Mouse (Mus musculus) midbrain, embryonic 16.5 days (tissue): Measurements from ENCODE around the gene Pidd1. TPM values are rescaled to one million over a fixed set of nuclear protein-coding genes. Genes with fewer than 3 reads are reported as not detected.
A peak's percentile ranks its signal among the peaks of the same experiment; 100 is the strongest.

ENCODE experiments used
- ATAC-seq: fragments of 200-750 bp; cut with Nextera tagmentation; 2 replicates; pipeline ENCODE4 v1.8.0; 2017; ENCODE audit warnings: moderate TSS enrichment
- H3K27ac ChIP-seq: fragments of 300-500 bp; sonication (generic); 2 replicates; pipeline ENCODE4 v1.5.1; 2014; ENCODE audit warnings: mild to moderate bottlenecking, low read length, mixed read lengths
- H3K27me3 ChIP-seq: fragments of 300-500 bp; sonication (generic); 2 replicates; pipeline ENCODE4 v1.6.1; 2014; ENCODE audit warnings: low read depth, low read length, mixed read lengths; ENCODE audit not compliant: control insufficient read depth, insufficient read depth
- H3K36me3 ChIP-seq: fragments of 300-500 bp; sonication (generic); 2 replicates; pipeline ENCODE4 v1.6.1; 2014; ENCODE audit warnings: mild to moderate bottlenecking, low read length, moderate library complexity, mixed read lengths; ENCODE audit not compliant: control insufficient read depth, insufficient read depth
- H3K4me1 ChIP-seq: fragments of 300-500 bp; sonication (generic); 2 replicates; pipeline ENCODE4 v1.6.1; 2014; ENCODE audit warnings: mild to moderate bottlenecking, low read length, mixed read lengths; ENCODE audit not compliant: control insufficient read depth, insufficient read depth
- H3K4me2 ChIP-seq: fragments of 300-500 bp; sonication (generic); 2 replicates; pipeline ENCODE4 v1.6.1; 2014; ENCODE audit warnings: mild to moderate bottlenecking, low read length, mixed read lengths
- H3K4me3 ChIP-seq: fragments of 300-500 bp; sonication (generic); 2 replicates; pipeline ENCODE4 v1.5.1; 2014; ENCODE audit warnings: low read depth, mild to moderate bottlenecking, low read length, moderate library complexity, mixed read lengths
- H3K9ac ChIP-seq: fragments of 300-500 bp; sonication (generic); 2 replicates; pipeline ENCODE4 v1.6.1; 2014; ENCODE audit warnings: low read depth, low read length, mixed read lengths
- H3K9me3 ChIP-seq: fragments of 300-500 bp; sonication (generic); replicated peaks from 2 replicates; pipeline ENCODE4 v1.6.1; 2014; ENCODE audit warnings: mild to moderate bottlenecking, low read length, mixed read lengths; ENCODE audit not compliant: control insufficient read depth, poor library complexity, severe bottlenecking
- WGBS: fragments of 180-500 bp; shearing (Covaris S2); extraction: QIAGEN DNeasy Blood & Tissue Kit; methylation state at CpG from one replicate; pipeline ENCODE4 v1.1.7; 2014; 5-methylcytosine and 5-hydroxymethylcytosine counted together
- polyA plus RNA-seq: library from polyadenylated mRNA; unstranded; fragments of >200 nt; fragmentation: Nextera tagmentation; extraction: Ambion mirVana; gene quantifications from 2 replicates; pipeline ENCODE4 v1.2.1, GENCODE M21; 2015

Gene Pidd1
- polyA plus RNA-seq, 1 experiment from 2014 or later: 2.4 TPM

DNA sequence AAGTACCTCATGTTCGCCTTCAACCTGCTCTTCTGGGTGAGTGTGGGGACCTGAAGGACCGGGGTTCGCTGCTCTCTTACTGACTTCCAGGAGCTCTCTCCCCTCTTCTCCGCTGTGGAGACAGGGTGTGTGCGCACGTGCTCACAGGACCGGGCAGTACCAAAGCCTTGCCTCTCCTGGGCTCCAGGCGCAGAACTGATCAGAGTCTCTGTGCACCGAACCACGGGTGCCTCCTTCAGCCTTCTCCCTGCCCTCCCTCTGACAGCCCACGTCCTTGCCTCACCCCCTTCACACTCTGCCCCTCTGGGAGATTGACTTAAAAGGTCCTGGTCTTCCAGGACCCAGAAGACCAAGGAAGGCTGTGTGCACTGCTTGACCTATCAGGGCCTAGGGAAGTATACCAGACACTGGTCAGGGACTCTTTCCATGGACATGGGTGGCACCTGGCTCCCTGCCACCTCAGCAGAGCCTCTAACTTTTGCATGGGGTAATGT is 38.8 kb upstream of the Pidd1 start:
- Histone ChIP-seq H3K4me3 (peak overlapping the region; percentile 69), H3K4me2 (peak overlapping the region; percentile 68), H3K36me3 (no peaks in the 10 kb centered on the region), H3K9ac (peak overlapping the region; percentile 81), H3K9me3 (no peaks in the 10 kb centered on the region), H3K27ac (peak overlapping the region; percentile 81; the same call in 1 of the 2 replicates), H3K4me1 (peaks cover 25% of the 10 kb centered on the region), H3K27me3 (peaks cover 2% of the 10 kb centered on the region; the same call in 1 of the 2 replicates)
- ATAC-seq: peak; percentile 39
- 7% methylated on average over 11 of the region's 11 CpGs for WGBS

DNA sequence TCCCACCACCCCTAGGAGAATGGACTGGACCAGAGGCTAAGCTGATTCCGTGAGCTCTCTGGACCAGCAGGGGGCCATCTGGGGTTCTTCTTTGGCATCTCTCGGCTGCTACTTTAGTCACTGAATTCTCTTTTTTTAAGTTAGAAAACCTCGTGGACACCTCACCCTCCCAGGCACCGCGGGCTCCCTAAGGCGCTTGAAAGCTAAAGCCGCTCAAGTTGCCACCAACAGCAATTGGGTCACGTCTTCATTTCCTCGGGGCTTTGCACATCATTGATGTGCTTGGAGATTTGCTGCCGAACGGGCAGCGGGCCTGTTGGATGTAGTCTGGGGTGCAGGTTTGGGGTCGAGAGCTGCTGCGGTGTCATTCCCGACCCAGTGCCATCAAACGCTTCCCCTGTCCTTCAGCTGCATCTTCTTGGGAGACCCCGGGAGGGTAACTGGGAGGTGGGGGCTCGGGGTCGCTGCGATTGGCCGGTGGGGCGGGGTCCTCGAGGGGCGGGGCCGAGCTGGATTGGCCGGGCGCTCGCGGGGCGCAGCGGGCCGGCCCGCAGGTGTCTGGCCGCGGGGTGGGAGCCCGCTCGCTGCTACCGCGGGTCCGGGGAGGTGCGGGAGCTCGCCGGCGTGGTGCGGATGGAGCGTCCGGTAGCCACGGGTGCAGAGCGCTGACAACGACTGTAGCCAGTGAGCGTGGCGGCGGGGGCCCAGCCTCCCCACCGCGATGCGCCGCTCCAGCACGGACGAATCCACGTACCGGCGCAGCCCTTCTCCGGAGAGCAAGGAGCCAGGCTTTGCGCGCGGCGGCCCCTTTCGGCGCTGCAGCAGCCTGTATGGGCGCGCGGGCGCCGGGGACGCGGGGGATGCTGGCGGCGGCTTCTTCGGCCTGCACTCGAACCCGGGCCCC is 37.9 kb upstream of the Pidd1 start:
- Histone ChIP-seq H3K9ac (peak overlapping the region; percentile 81), H3K4me2 (peak overlapping the region; percentile 68), H3K4me1 (peaks cover 25% of the 10 kb centered on the region), H3K4me3 (peak overlapping the region; percentile 69), H3K27me3 (peaks cover 7% of the 10 kb centered on the region), H3K27ac (peak overlapping the region; percentile 81), H3K36me3 (no peaks in the 10 kb centered on the region), H3K9me3 (no peaks in the 10 kb centered on the region)
- WGBS: under 1% methylated on average over 81 of the region's 81 CpGs
- peak; percentile 55 for ATAC-seq

DNA sequence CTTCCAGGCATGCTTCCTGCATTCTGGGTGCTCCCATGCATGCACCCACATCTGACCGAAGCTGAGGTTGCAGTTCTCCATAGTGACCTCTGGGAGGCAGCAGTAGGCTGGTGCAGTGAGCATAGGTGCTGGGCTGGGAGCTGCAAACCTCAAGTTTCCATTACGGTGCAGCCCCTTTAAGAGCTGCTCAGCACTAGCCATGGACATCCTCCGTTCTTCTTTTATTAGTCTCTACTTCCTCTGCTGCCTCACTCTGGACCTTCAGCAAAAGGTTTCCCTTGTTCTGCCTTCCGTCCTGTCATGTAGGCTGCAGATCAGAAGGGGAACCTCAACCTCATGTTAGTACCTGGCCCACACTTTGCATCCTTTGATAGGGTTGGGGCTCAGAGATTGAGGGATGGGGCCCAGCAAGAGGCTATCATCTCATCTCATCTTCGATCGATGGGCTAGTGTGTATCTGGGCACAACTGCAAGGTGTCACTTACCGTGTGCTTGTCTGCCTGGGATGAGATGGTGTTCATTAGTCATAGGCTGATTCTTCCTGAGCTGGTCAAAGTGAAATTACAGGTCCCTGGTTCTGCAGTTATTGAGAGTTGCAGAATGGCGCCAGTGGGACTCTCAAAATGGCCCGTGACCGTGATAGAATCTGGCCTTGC is 37.1 kb upstream of the Pidd1 start:
- peaks cover 13% of the 10 kb centered on the region for H3K27me3 ChIP-seq
- no peaks in the 10 kb centered on the region for H3K36me3 ChIP-seq
- peaks cover 28% of the 10 kb centered on the region for H3K4me1 ChIP-seq
- H3K9ac ChIP-seq: peak overlapping the region; percentile 81; the same call in 1 of the 2 replicates
- no peaks in the 10 kb centered on the region for H3K9me3 ChIP-seq
- H3K4me2 ChIP-seq: peak overlapping the region; percentile 68
- 5% methylated on average over 10 of the region's 10 CpGs for WGBS
- ATAC-seq: peak; percentile 57
- H3K4me3 ChIP-seq: peak overlapping the region; percentile 69
- H3K27ac ChIP-seq: peak overlapping the region; percentile 81

DNA sequence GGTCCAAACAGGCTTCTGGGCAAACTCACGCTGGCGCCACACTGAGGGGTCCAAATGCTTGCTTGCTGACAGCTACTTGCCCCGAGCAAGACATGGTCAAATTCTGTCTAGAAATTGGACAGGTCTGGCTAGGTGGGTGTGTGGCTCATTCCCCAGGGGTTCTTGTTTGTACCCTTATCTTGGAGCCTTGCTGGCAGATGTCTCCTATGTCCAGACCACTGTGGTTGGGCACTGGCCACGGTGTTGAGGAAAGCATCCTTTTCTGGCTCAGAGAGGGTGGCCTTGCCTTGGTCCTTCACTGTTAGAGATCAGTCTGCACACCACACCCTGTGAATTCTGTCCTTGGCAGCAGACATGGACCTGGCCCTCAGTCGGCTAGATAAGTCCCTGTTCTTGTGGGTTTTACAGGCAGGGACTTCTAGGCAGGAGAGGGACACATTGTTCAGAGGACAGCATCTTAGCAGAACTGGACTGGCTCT is 34.5 kb upstream of the Pidd1 start:
- ATAC-seq: no peak
- 78% methylated on average over 5 of the region's 5 CpGs for WGBS

DNA sequence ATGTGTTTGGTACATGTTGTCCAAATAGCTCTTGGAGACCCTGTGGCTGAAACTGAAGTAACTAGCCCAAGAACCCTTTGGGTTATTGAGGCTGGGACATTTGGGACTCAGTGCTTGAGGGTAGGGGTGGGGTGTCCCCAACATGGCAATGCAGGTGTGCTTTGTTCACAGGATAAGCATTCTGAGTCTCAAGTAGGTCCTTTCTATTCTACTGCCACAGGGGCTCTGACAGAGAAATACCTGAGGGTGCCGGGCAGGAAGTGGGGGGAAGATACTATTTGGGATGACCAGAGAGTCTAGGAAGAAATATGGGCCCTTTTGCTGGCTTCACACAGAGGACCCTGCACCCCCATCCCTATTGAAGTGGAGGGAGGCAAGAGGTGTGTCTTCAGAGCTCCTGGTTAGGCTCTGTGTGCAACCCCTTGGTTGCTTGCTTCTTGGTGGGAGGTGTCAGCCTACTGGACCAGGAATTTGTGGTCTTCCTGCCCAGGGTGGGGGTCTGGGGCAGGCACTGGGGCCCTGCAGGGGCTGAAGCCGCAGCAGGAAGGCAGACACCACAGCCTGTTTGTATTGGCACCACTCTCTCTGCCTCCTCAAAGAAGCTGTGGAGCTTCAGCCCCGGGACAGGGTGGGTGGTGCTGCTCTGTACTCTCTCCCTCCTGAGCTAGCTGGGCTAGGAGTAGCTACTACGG is 33.9 kb upstream of the Pidd1 start:
- peaks cover 30% of the 10 kb centered on the region for H3K4me1 ChIP-seq

More for the DNA sequence above, 34.5 kb upstream of the Pidd1 start:
- no peaks in the 10 kb centered on the region for H3K36me3 ChIP-seq
- H3K4me2 ChIP-seq: no peak overlapping the region
- H3K27ac ChIP-seq: no peak overlapping the region
- H3K27me3 ChIP-seq: peaks cover 14% of the 10 kb centered on the region
- H3K4me3 ChIP-seq: no peak overlapping the region
- H3K9me3 ChIP-seq: no peaks in the 10 kb centered on the region
- H3K9ac ChIP-seq: no peak overlapping the region
- peaks cover 36% of the 10 kb centered on the region for H3K4me1 ChIP-seq

DNA sequence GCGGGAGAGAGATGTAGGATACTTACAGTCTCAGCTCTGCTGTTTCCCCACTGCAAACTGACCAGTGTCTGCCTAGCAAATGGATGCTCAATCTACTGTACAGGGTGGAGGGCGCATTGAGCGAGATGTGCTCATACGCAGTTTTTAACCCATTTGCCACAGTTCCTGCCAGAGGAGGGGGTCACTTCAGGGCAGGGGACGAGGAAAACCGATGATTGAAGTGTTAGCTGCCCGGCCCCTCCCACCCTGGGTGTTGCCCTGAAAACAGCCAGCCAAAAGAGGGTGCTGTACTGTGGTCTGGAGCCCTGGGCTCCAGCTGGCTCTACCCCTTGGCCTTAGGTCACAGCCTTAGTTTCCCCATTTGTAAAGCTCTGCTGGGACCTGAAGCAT is 33.2 kb upstream of the Pidd1 start:
- 0 out of 2 replicates have a peak overlapping the region, but pooled peaks have one; percentile 26 for H3K27ac ChIP-seq
- peaks cover 24% of the 10 kb centered on the region for H3K4me1 ChIP-seq
- H3K4me3 ChIP-seq: no peak overlapping the region
- no peak overlapping the region for H3K4me2 ChIP-seq
- peaks cover 14% of the 10 kb centered on the region for H3K27me3 ChIP-seq
- peaks cover 7% of the 10 kb centered on the region; the same call in 1 of the 2 replicates for H3K36me3 ChIP-seq
- H3K9ac ChIP-seq: no peak overlapping the region
- ATAC-seq: no peak
- H3K9me3 ChIP-seq: no peaks in the 10 kb centered on the region
- 25% methylated on average over 7 of the region's 7 CpGs for WGBS

More for the DNA sequence above, 33.9 kb upstream of the Pidd1 start:
- Histone ChIP-seq H3K4me2 (no peak overlapping the region), H3K9me3 (no peaks in the 10 kb centered on the region), H3K4me3 (no peak overlapping the region), H3K9ac (no peak overlapping the region), H3K27me3 (peaks cover 14% of the 10 kb centered on the region), H3K36me3 (peaks cover under 1% of the 10 kb centered on the region; the same call in 1 of the 2 replicates), H3K27ac (no peak overlapping the region)
- ATAC-seq: no peak
- WGBS: 60% methylated on average over 4 of the region's 4 CpGs

DNA sequence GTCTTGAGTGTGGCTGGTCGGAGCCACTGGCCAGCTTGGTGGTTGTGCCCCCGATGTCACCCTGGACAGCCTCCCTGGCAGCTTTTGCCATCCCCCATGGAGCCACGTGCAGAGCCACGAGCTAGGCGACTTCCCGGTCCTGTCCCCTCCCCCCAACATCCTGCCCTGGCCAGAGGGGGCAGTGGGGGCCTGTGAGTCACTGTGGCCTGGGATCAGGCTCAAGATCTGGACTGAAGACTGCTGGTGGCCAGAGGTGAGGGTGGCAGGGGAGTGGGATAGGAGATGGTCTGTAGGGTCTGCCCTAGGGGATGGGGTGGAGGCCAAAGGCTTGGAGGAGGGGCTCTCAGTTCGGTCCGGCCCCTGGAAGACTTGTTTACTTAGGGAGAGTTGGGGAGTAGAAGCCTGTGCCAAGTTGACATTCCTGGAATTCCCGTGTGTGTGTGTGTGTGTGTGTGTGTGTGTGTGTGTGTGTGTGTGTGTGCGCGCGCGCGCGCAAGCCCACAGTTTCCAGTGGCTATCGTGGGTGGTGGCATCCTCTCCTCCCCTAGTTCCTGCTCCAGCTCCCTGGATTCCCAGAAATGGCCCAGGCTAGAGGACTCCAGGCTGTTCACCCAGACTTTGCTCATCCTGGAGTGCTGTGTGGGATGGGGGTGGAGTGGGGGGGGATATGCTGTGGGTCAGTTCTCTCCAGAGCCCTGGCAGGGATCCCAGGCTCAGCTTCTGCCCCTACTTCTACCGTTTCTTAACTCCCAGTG is 32.6 kb upstream of the Pidd1 start:
- peak overlapping the region; percentile 51; the same call in 1 of the 2 replicates for H3K27ac ChIP-seq
- H3K4me1 ChIP-seq: peaks cover 24% of the 10 kb centered on the region

DNA sequence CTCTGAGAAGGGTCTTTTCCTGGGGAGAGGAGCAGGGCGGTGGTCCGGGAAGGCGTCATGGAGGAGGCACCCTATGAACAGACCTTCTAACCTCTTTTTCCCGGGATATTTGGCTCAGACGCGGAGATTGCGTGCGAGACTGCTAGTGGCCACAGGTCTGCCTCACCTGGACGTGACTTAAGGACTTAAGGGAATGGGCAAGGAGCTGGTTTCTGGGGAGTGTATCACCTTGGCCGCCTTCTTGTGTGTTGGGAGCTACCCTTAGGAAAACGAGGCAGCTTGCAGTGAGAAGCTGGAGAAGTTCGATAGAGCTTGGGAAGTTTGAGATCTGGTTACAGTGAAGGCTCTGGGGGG is 32.0 kb upstream of the Pidd1 start:
- Histone ChIP-seq H3K9me3 (no peaks in the 10 kb centered on the region), H3K27me3 (peaks cover 14% of the 10 kb centered on the region), H3K27ac (no peak overlapping the region; the same call in 1 of the 2 replicates), H3K4me1 (peaks cover 21% of the 10 kb centered on the region), H3K36me3 (peaks cover 7% of the 10 kb centered on the region; the same call in 1 of the 2 replicates), H3K4me3 (peak overlapping the region; percentile 65), H3K4me2 (peak overlapping the region; percentile 98), H3K9ac (peak overlapping the region; percentile 90)
- no peak for ATAC-seq
- 2% methylated on average over 12 of the region's 12 CpGs for WGBS

More for the DNA sequence above, 32.6 kb upstream of the Pidd1 start:
- 5% methylated on average over 17 of the region's 17 CpGs for whole genome bisulfite sequencing
- H3K4me3 ChIP-seq: peak overlapping the region; percentile 6; the same call in 1 of the 2 replicates
- H3K4me2 ChIP-seq: peak overlapping the region; percentile 98
- 0 out of 2 replicates have a peak overlapping the region, but pooled peaks have one; percentile 5 for H3K9ac ChIP-seq
- ATAC-seq: 0 out of 2 replicates have a peak, but pooled peaks have one; percentile 2
- H3K27me3 ChIP-seq: peaks cover 14% of the 10 kb centered on the region
- no peaks in the 10 kb centered on the region for H3K9me3 ChIP-seq
- H3K36me3 ChIP-seq: peaks cover 7% of the 10 kb centered on the region; the same call in 1 of the 2 replicates
